Mouse (Mus musculus) ES-E14 (cell line): ENCODE measurements at regions not wholly inside any gene's neighbourhood (a gene's known extent, or its start where the extent isn't known, plus 50 kb on each side); places are given as distances from the start of the nearest gene placed in this dataset.

Source experiments
- HCFC1 ChIP-seq: IDR thresholded peaks from 2 replicates; pipeline ENCODE4 v1.6.1; 2012; ENCODE audit warnings: low read length, inconsistent platforms, borderline replicate concordance; ENCODE audit not compliant: insufficient read depth
- MAFK ChIP-seq: IDR thresholded peaks from 2 replicates; pipeline ENCODE4 v1.6.1; 2014; ENCODE audit warnings: mild to moderate bottlenecking, low read depth, low read length, inconsistent platforms; ENCODE audit not compliant: insufficient read depth
- ZNF384 ChIP-seq: IDR thresholded peaks from 2 replicates; pipeline ENCODE4 v1.6.1; 2012; ENCODE audit warnings: low read depth, low read length, inconsistent platforms

DNA sequence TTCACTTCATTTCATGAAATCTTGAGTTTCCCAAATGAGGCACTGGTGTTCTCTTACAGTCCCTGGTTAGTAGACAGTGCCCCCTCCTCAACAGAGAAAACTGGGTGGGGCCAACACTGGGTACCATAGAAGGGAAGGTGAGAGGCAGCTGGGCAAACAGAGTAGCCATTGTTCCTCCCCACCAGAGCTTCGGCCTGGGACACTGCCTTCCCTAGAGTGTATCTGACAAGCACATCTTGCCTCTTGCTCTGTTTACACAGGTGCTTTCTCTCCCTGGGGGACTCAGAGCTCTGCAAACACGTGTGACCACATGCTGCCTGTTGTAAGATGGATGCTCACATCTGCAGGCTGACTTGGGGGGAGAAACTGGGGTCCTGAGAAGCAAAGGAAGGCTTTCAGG is 100.8 kb upstream of the Tnp1 start:
- no peak for TF ChIP-seq HCFC1
- no peak for TF ChIP-seq MAFK
- TF ChIP-seq ZNF384, result no peak
